Mouse (Mus musculus) heart, adult 2 months (tissue): ENCODE results near the gene Cpd.

Source experiments
- CTCF ChIP-seq: fragments of 200-600 bp; IDR thresholded peaks from 2 replicates; pipeline ENCODE4 v1.8.1; 2022; ENCODE audit warnings: antibody characterized with exemption, mild to moderate bottlenecking, moderate library complexity
- POLR2A ChIP-seq: fragments of 200-500 bp; IDR thresholded peaks from 2 replicates; pipeline ENCODE4 v1.6.1; 2011; ENCODE audit warnings: mild to moderate bottlenecking, low read depth, low read length, control low read depth; ENCODE audit not compliant: insufficient read depth

DNA sequence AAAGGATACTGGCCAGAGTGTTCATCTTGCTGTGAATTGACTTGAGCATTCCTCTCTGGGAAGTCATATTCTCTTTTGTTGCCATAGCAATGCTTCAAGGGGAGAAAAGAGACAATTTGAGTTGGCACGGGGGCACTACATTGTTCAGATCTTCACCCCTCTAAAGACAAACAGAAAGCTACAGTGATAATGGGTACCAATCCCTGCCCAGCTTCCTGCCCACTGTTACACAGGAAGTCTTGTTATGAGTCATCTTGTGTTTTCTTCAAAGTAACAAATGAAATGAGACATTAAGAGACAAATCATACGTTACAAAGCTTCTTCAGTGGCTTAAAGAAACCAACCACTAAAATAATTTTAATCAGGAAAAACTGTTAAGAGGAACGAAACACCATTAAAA lies 112.3 kb downstream of the Cpd start:
- TF ChIP-seq CTCF: no peak
- TF ChIP-seq POLR2A: no peak
